Mouse (Mus musculus) gastrocnemius, postnatal 25 days (tissue): ENCODE measurements around the gene Hgf. TPM values are rescaled to one million over a fixed set of nuclear protein-coding genes. Genes with fewer than 3 reads are reported as not detected.

Experiments used
- total RNA-seq, 2 experiments: library from RNA; stranded (reverse); gene quantifications; 1 replicate in 1 of 2; 2 replicates in 1 of 2; pipeline ENCODE4 v1.2.3; 2021

Gene Hgf
- total RNA-seq, 2 experiments from 2014 or later = 0.41 to 0.67 TPM

Other genes starting within 250 kb of the Hgf start
- gene Gm28710, start 238.3 kb downstream of the Hgf start, total RNA-seq = not detected